Mouse (Mus musculus) erythroid progenitor cell, adult 5-6 weeks (primary cell): Measurements from ENCODE around the gene Myo9b. TPM values are rescaled to one million over a fixed set of nuclear protein-coding genes. Genes with fewer than 3 reads are reported as not detected.

Experiments
- ATAC-seq: replicated peaks from 2 replicates; pipeline ENCODE4 v1.8.0; 2016; ENCODE audit warnings: moderate number of reproducible peaks, mild to moderate bottlenecking, moderate TSS enrichment, inconsistent platforms; ENCODE audit not compliant: poor library complexity, low FRiP score, severe bottlenecking
- total RNA-seq, 2 experiments: library from RNA; stranded (forward) in 1 of 2; stranded (reverse) in 1 of 2; fragments of 150-400 nt in 1 of 2; fragments of 186-747, 209-891 nt in 1 of 2; gene quantifications; 2 replicates each; pipeline versions ENCODE4 v1.2.3 to v1.2.4; 2015 to 2017; ENCODE audit warnings: low replicate concordance in 2 of 2

The Myo9b gene
- total RNA-seq, 2 experiments from 2014 or later = 23.4 to 29.3 TPM

- no peak for ATAC-seq
Observed at GRCm38 (mm10) chr8:71404951-71405351, 132.4 kb downstream of the Myo9b start.

- peak; percentile 86 for ATAC-seq
Observed at GRCm38 (mm10) chr8:71405401-71406098, 133.0 kb downstream of the Myo9b start, which contains the start of gene Ankle1. Ankle1 (plus strand) TSS chr8:71406010.

GRCm38 (mm10) chr8:71406099-71407015, 133.8 kb downstream of the Myo9b start:
- peak; percentile 71 for ATAC-seq

- no peak for ATAC-seq
Observed at GRCm38 (mm10) chr8:71407441-71407840, 134.9 kb downstream of the Myo9b start.

- no peak for ATAC-seq
Observed at GRCm38 (mm10) chr8:71408231-71408630, 135.7 kb downstream of the Myo9b start.

Other genes with a start within 250 kb of the Myo9b start
- gene Haus8, start 220 bp downstream of the Myo9b start, total RNA-seq (2015; ENCODE audit: low replicate concordance) = 36.4 and 49.9 TPM in 2 replicates
- gene Haus8, start 220 bp downstream of the Myo9b start, total RNA-seq (2017; ENCODE audit: low replicate concordance) = 69.7 and 109 TPM in 2 replicates
- 46.1 and 99.8 TPM in 2 replicates for gene Use1, start 94.1 kb downstream of the Myo9b start, total RNA-seq (2015; ENCODE audit: low replicate concordance)
- gene Use1, start 94.1 kb downstream of the Myo9b start, total RNA-seq (2017; ENCODE audit: low replicate concordance) = 48.1 and 59.2 TPM in 2 replicates
- 1.7 and 13.7 TPM in 2 replicates for gene Ocel1, start 98.6 kb downstream of the Myo9b start, total RNA-seq (2015; ENCODE audit: low replicate concordance)
- gene Ocel1, start 98.6 kb downstream of the Myo9b start, total RNA-seq (2017; ENCODE audit: low replicate concordance) = 10.4 and 10.7 TPM in 2 replicates
- not detected in 2 replicates for gene Nr2f6, start 109.2 kb downstream of the Myo9b start, total RNA-seq (2015; ENCODE audit: low replicate concordance)
- gene Nr2f6, start 109.2 kb downstream of the Myo9b start, total RNA-seq (2017; ENCODE audit: low replicate concordance) = 1.4 and 6.7 TPM in 2 replicates
- gene Ushbp1, start 123.1 kb downstream of the Myo9b start, total RNA-seq (2015; ENCODE audit: low replicate concordance) = not detected in 2 replicates
- gene Ushbp1, start 123.1 kb downstream of the Myo9b start, total RNA-seq (2017; ENCODE audit: low replicate concordance) = 0.64 TPM in 1 of 2 replicates, not detected in the other
- 35.0 and 51.6 TPM in 2 replicates for gene Babam1, start 124.1 kb downstream of the Myo9b start, total RNA-seq (2015; ENCODE audit: low replicate concordance)
- 22.3 and 44.8 TPM in 2 replicates for gene Babam1, start 124.1 kb downstream of the Myo9b start, total RNA-seq (2017; ENCODE audit: low replicate concordance)
- 208 and 222 TPM in 2 replicates for gene Ankle1, start 133.3 kb downstream of the Myo9b start, total RNA-seq (2015; ENCODE audit: low replicate concordance)
- 343 and 473 TPM in 2 replicates for gene Ankle1, start 133.3 kb downstream of the Myo9b start, total RNA-seq (2017; ENCODE audit: low replicate concordance)
- 1.3 and 1.4 TPM in 2 replicates for gene Abhd8, start 190.9 kb downstream of the Myo9b start, total RNA-seq (2015; ENCODE audit: low replicate concordance)
- gene Abhd8, start 190.9 kb downstream of the Myo9b start, total RNA-seq (2017; ENCODE audit: low replicate concordance) = 3.0 and 4.5 TPM in 2 replicates
- gene Mrpl34, start 192.2 kb downstream of the Myo9b start, total RNA-seq (2015; ENCODE audit: low replicate concordance) = 23.1 and 38.2 TPM in 2 replicates
- gene Mrpl34, start 192.2 kb downstream of the Myo9b start, total RNA-seq (2017; ENCODE audit: low replicate concordance) = 14.1 and 17.5 TPM in 2 replicates
- gene Dda1, start 196.5 kb downstream of the Myo9b start, total RNA-seq (2015; ENCODE audit: low replicate concordance) = 23.9 and 35.7 TPM in 2 replicates
- gene Dda1, start 196.5 kb downstream of the Myo9b start, total RNA-seq (2017; ENCODE audit: low replicate concordance) = 17.8 and 18.1 TPM in 2 replicates
- not detected in 2 replicates for gene Ano8, start 213.2 kb downstream of the Myo9b start, total RNA-seq (2015; ENCODE audit: low replicate concordance)
- 0.13 TPM in 1 of 2 replicates, not detected in the other for gene Ano8, start 213.2 kb downstream of the Myo9b start, total RNA-seq (2017; ENCODE audit: low replicate concordance)
- 2.1 and 4.0 TPM in 2 replicates for gene Gtpbp3, start 215.4 kb downstream of the Myo9b start, total RNA-seq (2015; ENCODE audit: low replicate concordance)
- 0.83 and 4.0 TPM in 2 replicates for gene Gtpbp3, start 215.4 kb downstream of the Myo9b start, total RNA-seq (2017; ENCODE audit: low replicate concordance)
- not detected in 2 replicates for gene Plvap, start 239.0 kb downstream of the Myo9b start, total RNA-seq (2015; ENCODE audit: low replicate concordance)
- gene Plvap, start 239.0 kb downstream of the Myo9b start, total RNA-seq (2017; ENCODE audit: low replicate concordance) = not detected in 2 replicates